Mouse (Mus musculus): ENCODE data around the gene Tdrd5. TPM values are rescaled to one million over a fixed set of nuclear protein-coding genes. Genes with fewer than 3 reads are reported as not detected.

Gene Tdrd5
- total RNA-seq, 2 experiments from 2014 or later: not detected

Other genes starting within 250 kb of the Tdrd5 start
- gene Fam163a, start 98.6 kb downstream of the Tdrd5 start, total RNA-seq (2021): under 1 TPM; 0.05 to 0.07 TPM
- not detected for gene Nphs2, start 7.1 kb upstream of the Tdrd5 start, total RNA-seq (2021)
- gene Gm2000, start 62.4 kb upstream of the Tdrd5 start, total RNA-seq (2021): 100 to 1,000 TPM; 595 to 608 TPM
- gene Axdnd1, start 117.5 kb upstream of the Tdrd5 start, total RNA-seq (2021): under 1 TPM in 1 of 2 experiments, not detected in 1; 0.16 TPM
- gene Soat1, start 170.7 kb upstream of the Tdrd5 start, total RNA-seq (2021): 10 to 100 TPM; 12.2 to 17.5 TPM
- gene Gm10031, start 220.3 kb upstream of the Tdrd5 start, total RNA-seq (2021): 10 to 100 TPM; 34.7 to 35.3 TPM